Mouse (Mus musculus) heart, embryonic 10.5 days (tissue): ENCODE data around the gene Cox7b2. TPM values are rescaled to one million over a fixed set of nuclear protein-coding genes. Genes with fewer than 3 reads are reported as not detected.
"Not testable (repeated sequence)": the region's sequence is repeated elsewhere in the genome, so short reads cannot be mapped to it uniquely, and the experiment has no call there.

Experiments
- DNase-seq: peaks from one replicate; pipeline ENCODE4 v3.0.0-alpha.2; 2017; ENCODE audit warnings: low spot score
- H3K27ac ChIP-seq: fragments of 300-500 bp; sonication (generic); 2 replicates; pipeline ENCODE4 v1.5.1; 2016; ENCODE audit warnings: mild to moderate bottlenecking
- H3K27me3 ChIP-seq: fragments of 300-500 bp; sonication (generic); 2 replicates; pipeline ENCODE4 v1.6.1; 2016; ENCODE audit warnings: mild to moderate bottlenecking; ENCODE audit not compliant: poor library complexity, insufficient read depth, severe bottlenecking
- H3K36me3 ChIP-seq: fragments of 300-500 bp; sonication (generic); 2 replicates; pipeline ENCODE4 v1.6.1; 2016; ENCODE audit warnings: mild to moderate bottlenecking, moderate library complexity
- H3K4me1 ChIP-seq: fragments of 300-500 bp; sonication (generic); 2 replicates; pipeline ENCODE4 v1.6.1; 2016; ENCODE audit warnings: mild to moderate bottlenecking
- H3K4me3 ChIP-seq: fragments of 300-500 bp; sonication (generic); 2 replicates; pipeline ENCODE4 v1.5.1; 2016; ENCODE audit warnings: mild to moderate bottlenecking, moderate library complexity
- H3K9me3 ChIP-seq: fragments of 300-500 bp; sonication (generic); 2 replicates; pipeline ENCODE4 v1.6.1; 2016; ENCODE audit warnings: mild to moderate bottlenecking, moderate library complexity
- WGBS: fragments of 180-500 bp; shearing (Covaris S2); methylation state at CpG from one replicate; pipeline ENCODE4 v1.1.7; 2016; 5-methylcytosine and 5-hydroxymethylcytosine counted together
- polyA plus RNA-seq: library from polyadenylated mRNA; unstranded; fragments of >200 nt; fragmentation: Nextera tagmentation; extraction: Ambion mirVana; gene quantifications from 2 replicates; pipeline ENCODE4 v1.2.1, GENCODE M21; 2016

Cox7b2 gene
- 0.58 TPM in 1 of 2 replicates, not detected in the other for polyA plus RNA-seq

DNA sequence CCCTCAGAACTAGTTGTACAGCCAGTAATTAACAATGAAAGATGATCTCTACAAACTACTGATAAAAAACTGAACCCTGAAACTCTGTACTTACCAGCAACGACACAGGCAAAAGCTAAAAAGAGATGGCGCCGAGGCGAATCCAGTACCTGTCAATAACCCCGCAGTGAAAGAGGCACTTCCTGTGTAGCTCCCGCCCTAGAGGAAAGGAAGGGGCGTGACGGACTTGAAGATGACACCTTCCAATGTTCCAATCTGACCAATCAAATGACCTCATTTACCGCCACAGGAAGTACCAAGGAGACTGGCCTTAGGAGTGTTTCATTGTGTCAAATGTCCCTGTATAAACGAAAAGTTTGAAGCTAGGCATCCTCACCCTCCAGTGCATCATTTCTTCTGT lies at the start of gene Cox7b2:
TSS of gene Cox7b2 (minus strand) at position 127 of the 400 bp plus-strand sequence.
- H3K36me3 ChIP-seq: no peaks in the 10 kb centered on the region
- no peaks in the 10 kb centered on the region for H3K4me1 ChIP-seq
- no peak within 1 kb of the TSS for H3K4me3 ChIP-seq
- no peaks in the 10 kb centered on the region for H3K27me3 ChIP-seq
- 88% methylated on average over 10 of the region's 10 CpGs for WGBS
- no peak for DNase-seq
- no peak within 1 kb of the TSS for H3K27ac ChIP-seq
- no peaks in the 10 kb centered on the region for H3K9me3 ChIP-seq

DNA sequence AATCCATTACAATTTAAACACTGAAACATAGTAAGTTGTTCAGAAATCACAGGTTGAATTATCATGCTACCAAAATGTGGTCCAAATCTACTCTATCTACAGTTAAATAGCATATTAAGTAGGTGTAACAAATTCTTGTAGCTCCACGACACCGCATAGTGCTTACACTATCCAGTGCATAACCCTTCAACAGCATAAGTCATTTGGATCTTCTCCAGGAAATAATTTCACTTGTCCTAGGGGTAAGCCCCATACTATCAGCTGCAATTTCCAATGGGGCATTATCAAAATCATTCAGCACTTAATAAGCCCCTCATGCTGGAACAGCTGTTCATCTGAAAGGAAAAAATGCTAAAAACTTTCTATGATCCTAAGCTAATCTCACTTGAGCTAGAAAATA lies 47.3 kb upstream of the Cox7b2 start:
- Histone ChIP-seq H3K4me3 (no peak overlapping the region), H3K4me1 (peaks cover 5% of the 10 kb centered on the region; the same call in 1 of the 2 replicates), H3K27me3 (no peaks in the 10 kb centered on the region), H3K27ac (no peak overlapping the region), H3K36me3 (no peaks in the 10 kb centered on the region), H3K9me3 (no peaks in the 10 kb centered on the region)
- WGBS: 90% methylated on average over 2 of the region's 2 CpGs
- no peak for DNase-seq

DNA sequence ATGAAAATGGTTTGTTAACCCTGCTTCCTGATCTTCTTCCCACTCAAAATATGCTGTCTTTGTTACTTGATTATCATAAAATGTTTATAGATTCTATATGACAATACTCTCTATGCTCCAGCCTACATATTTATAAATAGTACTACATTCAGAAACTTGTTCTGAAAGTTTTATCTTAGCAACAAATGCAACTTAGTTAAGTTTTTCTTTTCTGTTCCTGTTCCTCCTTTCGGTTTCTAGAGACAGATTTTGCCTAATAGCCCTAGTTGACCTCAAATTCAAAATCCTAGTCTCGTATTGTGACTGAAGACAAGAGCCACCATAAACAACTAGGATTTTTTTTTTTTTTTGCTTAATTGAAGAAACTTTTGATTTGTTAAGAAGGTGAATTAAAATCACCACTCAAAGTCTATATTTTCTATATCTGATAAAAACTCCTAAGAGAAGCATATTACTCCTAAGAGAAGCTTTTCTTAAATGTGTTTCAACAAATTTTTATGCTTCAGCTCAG lies 45.8 kb upstream of the Cox7b2 start:
- no peaks in the 10 kb centered on the region for H3K36me3 ChIP-seq
- WGBS: 80% methylated on average over 2 of the region's 2 CpGs
- no peak for DNase-seq
- H3K4me3 ChIP-seq: no peak overlapping the region
- H3K27me3 ChIP-seq: no peaks in the 10 kb centered on the region
- H3K27ac ChIP-seq: no peak overlapping the region
- no peaks in the 10 kb centered on the region for H3K9me3 ChIP-seq
- H3K4me1 ChIP-seq: peaks cover 5% of the 10 kb centered on the region; the same call in 1 of the 2 replicates

DNA sequence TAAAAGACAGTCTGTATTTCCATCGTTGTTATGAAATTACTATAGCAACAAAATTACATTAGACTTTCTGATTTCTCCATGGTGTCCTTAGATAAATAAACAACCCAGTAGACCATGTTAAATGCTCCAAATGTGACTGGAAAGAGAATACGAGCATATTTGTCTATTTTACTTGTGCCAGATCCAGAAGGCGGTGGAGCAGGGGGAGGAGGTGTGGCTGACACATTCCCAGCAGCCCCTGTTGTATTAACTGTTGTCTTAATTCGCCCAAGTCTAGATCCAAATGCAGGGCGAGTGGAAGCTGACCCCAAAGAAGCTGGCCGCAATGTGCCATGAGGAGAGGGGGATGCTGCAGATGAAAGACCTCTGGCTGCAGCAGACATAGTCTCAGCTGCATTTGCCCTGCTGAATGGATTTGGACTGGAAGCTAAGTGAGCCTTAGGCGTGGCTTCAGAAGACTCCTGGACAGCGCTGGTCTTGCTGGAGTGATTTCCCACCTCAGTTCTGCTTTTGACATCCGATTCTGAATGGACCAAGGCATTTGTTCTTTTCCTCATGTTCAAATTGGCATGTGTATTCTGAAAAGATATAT lies 23.7 kb upstream of the Cox7b2 start:
- no peaks in the 10 kb centered on the region for H3K36me3 ChIP-seq
- WGBS: 82% methylated on average over 9 of the region's 9 CpGs
- no peaks in the 10 kb centered on the region for H3K9me3 ChIP-seq
- no peak for DNase-seq
- H3K4me1 ChIP-seq: no peaks in the 10 kb centered on the region
- no peak overlapping the region for H3K4me3 ChIP-seq
- H3K27ac ChIP-seq: no peak overlapping the region
- H3K27me3 ChIP-seq: no peaks in the 10 kb centered on the region

DNA sequence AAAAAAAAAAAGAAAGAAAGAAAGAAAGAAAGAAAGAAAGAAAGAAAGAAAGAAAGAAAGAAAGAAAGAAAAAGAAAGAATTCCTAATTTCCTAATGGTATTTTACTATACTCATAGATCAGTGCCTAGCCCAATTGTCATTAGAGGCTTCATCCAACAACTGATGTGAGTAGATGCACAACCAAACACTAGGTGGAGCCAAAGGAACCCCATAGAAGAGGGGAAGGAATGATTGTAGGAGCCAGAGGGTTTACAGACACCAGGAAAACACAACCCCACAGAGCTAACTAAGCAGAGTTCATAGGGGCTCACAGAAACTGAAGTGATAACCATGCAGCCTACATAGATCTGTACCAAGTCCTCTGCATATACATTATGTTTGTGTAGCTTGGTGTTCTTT lies 2.5 kb downstream of the Cox7b2 start:
- DNase-seq: no peak
- no peaks in the 10 kb centered on the region for H3K36me3 ChIP-seq
- H3K4me3 ChIP-seq: no peak overlapping the region
- H3K27ac ChIP-seq: no peak overlapping the region
- H3K27me3 ChIP-seq: no peaks in the 10 kb centered on the region
- H3K4me1 ChIP-seq: no peaks in the 10 kb centered on the region
- no peaks in the 10 kb centered on the region for H3K9me3 ChIP-seq

DNA sequence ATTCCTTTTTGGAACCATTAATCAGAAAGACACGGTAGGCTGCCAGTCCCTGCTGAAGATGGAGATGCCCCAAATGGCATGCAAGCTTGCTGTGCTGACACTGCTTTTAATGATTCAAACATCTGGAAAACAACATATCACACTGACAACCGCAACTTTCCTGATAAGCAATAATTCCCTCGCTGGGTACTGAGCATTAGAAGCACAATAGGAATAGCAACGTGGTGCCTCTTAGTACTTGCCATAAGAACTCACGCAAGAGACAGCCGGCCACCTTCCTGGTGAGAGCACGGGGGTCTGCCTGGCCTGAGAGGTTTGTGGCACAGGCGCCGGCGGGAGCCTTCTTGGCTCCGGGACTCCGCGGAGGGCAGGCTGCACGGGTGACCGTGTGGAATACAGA lies 22.5 kb downstream of the Cox7b2 start:
- 70% methylated on average over 7 of the region's 15 CpGs for WGBS
- not testable (repeated sequence) for H3K4me3 ChIP-seq, H3K9me3 ChIP-seq, H3K27ac ChIP-seq, H3K36me3 ChIP-seq, H3K4me1 ChIP-seq, DNase-seq, H3K27me3 ChIP-seq

DNA sequence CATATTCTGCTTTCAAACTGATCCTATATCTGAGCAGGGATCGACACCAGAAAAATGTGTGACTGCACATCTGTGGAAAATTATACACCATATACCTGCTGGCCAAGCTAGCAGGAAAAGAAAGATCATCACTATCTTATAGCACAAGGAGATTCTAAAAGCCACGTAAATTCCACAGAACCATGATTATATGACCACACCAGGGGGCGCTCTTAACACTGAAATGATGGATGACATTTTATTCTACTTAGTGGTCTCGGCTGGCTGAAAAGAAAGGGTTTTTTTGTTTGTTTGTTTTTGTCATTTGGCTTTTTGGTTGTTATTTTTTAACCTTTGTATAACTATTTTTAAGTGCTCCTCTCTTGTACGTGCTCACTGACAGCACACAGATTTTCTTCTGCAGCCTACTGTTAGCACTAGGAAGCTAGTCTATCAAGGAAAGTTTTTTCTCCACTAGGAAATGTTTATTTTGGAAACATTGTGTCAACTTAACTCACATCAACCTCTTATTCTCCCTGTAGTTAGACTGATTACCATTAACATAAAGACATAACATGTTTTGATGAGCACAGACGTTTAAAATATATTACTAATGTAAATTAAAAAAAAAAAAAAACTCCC lies 45.8 kb downstream of the Cox7b2 start:
- Histone ChIP-seq H3K4me1 (no peaks in the 10 kb centered on the region), H3K9me3 (no peaks in the 10 kb centered on the region), H3K27me3 (no peaks in the 10 kb centered on the region), H3K27ac (no peak overlapping the region), H3K36me3 (no peaks in the 10 kb centered on the region), H3K4me3 (no peak overlapping the region)
- no peak for DNase-seq
- WGBS: 19% methylated on average over 6 of the region's 6 CpGs

DNA sequence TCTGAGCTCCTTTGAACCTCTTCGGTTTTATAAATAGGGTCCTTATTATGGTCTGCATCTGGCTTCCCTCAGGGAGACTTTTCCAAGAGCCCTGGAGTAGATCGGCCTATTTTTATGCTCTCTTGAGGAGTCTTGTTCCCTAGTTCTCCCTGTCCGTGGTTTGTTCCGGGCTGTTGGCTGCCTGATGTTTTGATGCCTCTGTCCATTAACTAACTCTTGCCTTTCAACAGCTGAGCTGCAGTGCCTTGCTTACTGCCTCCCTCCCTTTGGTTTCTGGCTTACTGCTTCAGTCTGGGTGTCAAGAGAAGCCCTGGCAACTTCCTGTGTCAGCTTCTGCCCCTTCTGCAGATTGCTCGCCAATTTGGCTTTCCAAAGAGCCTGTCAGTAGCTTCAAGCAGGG lies 52.4 kb downstream of the Cox7b2 start:
- Histone ChIP-seq H3K9me3 (no peaks in the 10 kb centered on the region), H3K4me1 (peaks cover 6% of the 10 kb centered on the region; the same call in 1 of the 2 replicates), H3K27ac (no peak overlapping the region), H3K36me3 (no peaks in the 10 kb centered on the region), H3K27me3 (no peaks in the 10 kb centered on the region), H3K4me3 (no peak overlapping the region)
- 33% methylated on average over 5 of the region's 5 CpGs for WGBS
- DNase-seq: peak; percentile 74

DNA sequence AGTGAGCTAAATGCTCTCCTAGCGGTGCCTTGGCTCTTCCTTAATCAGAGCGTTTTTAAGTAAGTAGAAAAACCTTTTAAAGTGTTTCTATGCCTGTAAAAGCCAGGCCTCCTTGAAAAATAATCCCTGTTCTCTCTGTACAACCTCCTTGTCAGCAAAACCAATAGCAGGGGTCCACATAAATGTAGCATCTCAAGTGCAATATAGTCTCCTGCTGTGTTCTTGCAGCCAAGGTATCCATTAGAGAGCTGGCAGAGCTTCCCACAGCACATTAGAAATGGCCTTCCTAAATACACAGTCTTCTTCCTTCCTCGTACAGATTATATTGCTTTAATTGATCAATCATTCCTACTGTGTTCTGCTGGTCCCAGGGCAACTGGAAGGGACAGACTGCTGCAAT lies 91.0 kb downstream of the Cox7b2 start:
- WGBS: 53% methylated on average over 3 of the region's 3 CpGs
- Histone ChIP-seq H3K4me3 (no peak overlapping the region), H3K27ac (no peak overlapping the region), H3K9me3 (no peaks in the 10 kb centered on the region), H3K4me1 (no peaks in the 10 kb centered on the region), H3K36me3 (no peaks in the 10 kb centered on the region), H3K27me3 (no peaks in the 10 kb centered on the region)
- DNase-seq: no peak

DNA sequence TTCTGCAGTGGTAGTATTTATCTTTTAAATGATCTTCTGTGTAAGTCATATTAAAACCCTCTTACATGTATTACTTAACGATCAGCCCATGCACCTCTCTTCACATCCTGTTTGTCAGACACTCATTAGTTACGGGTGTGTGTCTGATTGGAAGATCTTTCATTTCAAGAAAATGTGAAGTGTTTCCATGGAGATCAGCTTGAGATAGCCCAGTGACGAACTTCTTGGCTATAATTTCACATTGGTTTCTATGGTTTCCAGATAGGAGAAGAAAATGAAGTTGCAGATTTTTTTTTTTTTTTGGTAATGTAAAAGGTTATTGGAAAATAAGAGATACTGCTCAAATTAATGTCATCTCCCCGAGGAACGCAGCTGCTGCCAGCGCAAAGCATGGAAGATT lies 107.8 kb downstream of the Cox7b2 start:
- DNase-seq: no peak
- H3K9me3 ChIP-seq: no peaks in the 10 kb centered on the region
- no peaks in the 10 kb centered on the region for H3K4me1 ChIP-seq
- H3K4me3 ChIP-seq: no peak overlapping the region
- H3K27me3 ChIP-seq: no peaks in the 10 kb centered on the region
- no peaks in the 10 kb centered on the region for H3K36me3 ChIP-seq
- H3K27ac ChIP-seq: no peak overlapping the region
- WGBS: 77% methylated on average over 6 of the region's 6 CpGs

Other genes with a start within 250 kb of the Cox7b2 start
- 0.30 and 0.92 TPM in 2 replicates for gene Gabrb1, start 109.9 kb upstream of the Cox7b2 start, polyA plus RNA-seq
- gene Gabra4, start 110.1 kb upstream of the Cox7b2 start, polyA plus RNA-seq: 4.9 and 7.4 TPM in 2 replicates